Mouse (Mus musculus) monocyte, adult 59 days (primary cell): ENCODE results near the gene Nek9. TPM values are rescaled to one million over a fixed set of nuclear protein-coding genes. Genes with fewer than 3 reads are reported as not detected.

Source experiments
- total RNA-seq, 2 experiments: library from RNA; stranded (reverse); gene quantifications; one replicate each; pipeline ENCODE4 v1.2.4; 2023

Nek9 gene
- total RNA-seq: 10 to 100 TPM; 58.0 to 61.1 TPM

DNA sequence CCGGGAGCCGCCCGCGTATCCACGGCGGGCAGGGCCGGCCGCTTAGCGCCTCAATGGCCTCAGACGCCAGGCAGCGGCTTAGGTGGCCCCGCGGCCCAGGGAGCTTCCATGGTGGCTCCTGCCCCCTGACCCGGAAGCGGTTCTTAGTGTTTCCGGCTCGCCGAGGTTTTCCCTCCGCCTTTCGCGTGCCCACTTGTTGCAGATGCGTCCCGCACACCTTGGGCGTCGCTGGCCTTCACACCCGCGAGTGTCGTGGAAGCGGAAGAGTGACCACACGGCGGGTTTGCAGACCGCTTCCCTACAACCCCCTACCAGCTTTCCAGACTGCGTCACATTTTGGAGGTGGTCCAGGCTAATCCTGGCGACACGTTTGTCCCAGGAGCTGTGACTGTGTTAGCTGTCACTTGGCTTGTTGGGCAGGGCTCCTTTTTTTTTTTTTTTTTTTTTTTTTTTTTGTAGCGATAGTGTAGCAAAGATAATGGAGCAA is at the start of gene Nek9:
TSS of gene Nek9 (minus strand) at position 120 of the 487 bp plus-strand sequence.

DNA sequence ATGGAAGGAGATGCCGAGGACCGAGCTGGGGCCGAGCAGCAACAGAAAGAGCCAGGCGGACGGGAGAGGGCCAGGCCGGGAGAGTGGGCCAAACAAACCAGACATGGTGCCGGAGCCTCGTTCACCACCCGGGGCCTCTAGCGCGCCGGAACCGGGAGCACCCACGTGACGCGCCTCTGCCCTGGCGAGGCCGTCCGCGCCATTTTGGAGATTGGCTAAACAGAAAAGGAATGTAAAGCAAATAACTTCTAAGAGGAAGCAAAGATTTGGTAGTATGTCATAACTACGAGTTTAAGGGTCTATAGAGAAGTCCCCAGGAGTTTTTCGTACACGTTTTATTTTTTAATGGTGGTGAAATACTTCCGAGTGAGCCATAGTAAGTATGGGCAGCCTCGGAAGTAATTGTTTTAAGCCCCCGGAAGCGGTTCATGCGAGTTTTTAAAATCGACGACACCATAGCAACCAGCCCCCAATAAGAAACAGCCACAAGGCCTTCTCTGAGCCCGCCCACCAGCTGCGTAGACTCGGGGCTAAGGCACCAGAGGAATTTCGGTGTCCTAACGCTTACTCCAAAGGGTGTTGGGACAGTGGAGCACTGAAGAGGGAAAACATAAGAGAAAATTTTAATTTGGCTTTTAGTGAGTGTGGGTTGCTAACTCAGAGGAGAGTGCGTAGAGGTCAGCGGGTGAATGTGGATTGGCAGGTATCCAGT is 35.6 kb upstream of the Nek9 start, which contains the start of gene Tmed10:
TSS of gene Tmed10 (minus strand) at position 287 of the 712 bp plus-strand sequence.

DNA sequence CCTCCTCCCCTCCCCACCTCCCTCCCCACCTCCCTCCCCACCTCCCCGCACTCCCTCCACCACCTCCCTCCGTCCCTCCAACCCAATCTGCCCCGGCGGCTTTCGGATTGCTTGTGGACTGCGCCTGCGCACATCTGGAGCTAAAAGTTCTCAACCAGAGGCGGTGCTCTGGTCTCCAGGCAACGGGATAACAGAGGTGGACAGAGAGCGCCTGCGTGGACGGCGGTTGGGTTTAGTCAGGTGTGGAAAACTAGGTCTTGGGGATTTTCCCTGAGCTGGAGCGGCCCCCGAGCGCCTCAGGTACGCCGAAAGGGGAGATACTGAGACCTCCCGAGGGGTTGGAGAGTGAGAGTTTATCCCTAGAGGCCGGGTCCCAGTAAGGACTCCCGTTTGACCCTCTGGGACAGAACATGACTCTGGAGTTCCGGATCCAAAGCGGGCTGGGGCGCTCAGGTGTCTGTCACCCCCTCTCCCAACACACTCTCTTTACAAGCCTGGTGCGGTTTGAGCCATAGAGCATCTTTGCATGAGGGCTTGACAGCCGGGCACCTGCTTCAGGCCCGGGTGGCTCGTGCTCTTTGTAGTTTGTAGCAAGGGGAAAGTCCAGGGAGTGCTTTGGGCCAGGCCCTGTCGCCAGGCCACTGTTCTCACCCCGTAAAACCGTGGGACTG is 50.5 kb downstream of the Nek9 start, which contains the start of gene Zc2hc1c:
TSS of gene Zc2hc1c (plus strand) at position 106 of the 671 bp plus-strand sequence.

DNA sequence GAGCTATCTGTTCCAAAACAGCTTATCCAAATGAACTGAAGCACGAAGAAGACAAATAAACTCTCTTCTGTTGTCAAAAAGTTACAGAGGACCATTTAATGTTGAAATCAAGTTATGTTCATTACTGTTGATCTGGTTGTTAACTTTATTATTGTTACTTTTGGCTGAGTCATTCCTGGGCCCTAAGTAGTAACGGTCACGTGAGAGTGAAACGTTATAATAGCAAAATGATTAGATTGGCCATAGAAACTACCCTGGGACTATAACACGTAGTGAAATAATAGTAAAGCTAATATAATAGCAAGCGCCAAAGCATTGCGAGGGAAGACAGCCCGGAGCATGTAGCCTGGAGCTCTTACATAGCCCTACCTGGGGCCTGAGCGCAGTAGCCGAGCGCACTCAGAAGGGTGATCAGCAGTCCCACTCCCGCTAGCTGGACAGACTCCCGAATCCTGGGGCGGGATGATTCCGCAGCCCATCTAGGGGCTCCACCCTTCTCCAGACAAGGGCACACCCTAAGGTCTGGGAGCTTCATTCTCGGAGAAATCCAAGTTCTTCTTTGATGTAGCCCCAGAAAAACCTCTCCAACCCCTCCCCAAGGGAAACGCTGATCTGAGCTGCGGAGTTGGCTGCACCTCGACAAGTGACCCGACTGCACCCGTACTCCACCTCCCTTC is 51.2 kb downstream of the Nek9 start, which contains the start of gene Acyp1:
TSS of gene Acyp1 (minus strand) at position 630 of the 677 bp plus-strand sequence.

DNA sequence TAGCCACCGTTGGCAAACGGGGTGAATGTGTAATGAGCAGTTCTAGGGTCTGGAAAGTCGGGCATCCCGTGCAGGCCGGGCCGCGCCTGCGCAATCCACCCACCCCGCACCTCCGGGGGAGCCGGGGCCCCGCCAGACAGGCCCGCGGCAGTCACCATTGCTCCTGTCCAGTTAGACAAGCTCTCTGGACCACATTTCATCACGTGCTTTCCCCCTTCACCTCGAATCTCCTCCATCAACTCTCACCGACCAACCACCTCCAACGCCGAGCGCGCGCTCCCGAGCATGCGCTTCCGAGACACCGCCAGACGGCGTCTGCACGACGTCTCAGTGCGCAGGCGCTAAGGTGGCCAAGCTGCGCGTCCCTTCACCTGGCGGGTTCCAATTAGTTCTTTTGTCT is 68.8 kb downstream of the Nek9 start, which contains the start of gene Mlh3:
TSS of gene Mlh3 (minus strand) at position 281 of the 400 bp plus-strand sequence.

Other genes with a start within 250 kb of the Nek9 start
- gene Prox2, start 228.6 kb downstream of the Nek9 start, total RNA-seq: 1 to 10 TPM; 1.7 to 4.2 TPM
- gene Dlst, start 228.5 kb downstream of the Nek9 start, total RNA-seq: 100 to 1,000 TPM; 399 to 410 TPM
- not detected for gene Rps6kl1, start 188.1 kb downstream of the Nek9 start, total RNA-seq
- gene Pgf, start 161.6 kb downstream of the Nek9 start, total RNA-seq: 1 to 10 TPM in 1 of 2 experiments, under 1 TPM in 1; 0.60 to 1.3 TPM
- 100 to 1,000 TPM; 116 to 120 TPM for gene Eif2b2, start 119.9 kb downstream of the Nek9 start, total RNA-seq
- gene Mlh3, start 68.8 kb downstream of the Nek9 start, total RNA-seq: 10 to 100 TPM; 10.6 to 12.9 TPM
- 10 to 100 TPM; 10.5 to 14.9 TPM for gene Acyp1, start 50.9 kb downstream of the Nek9 start, total RNA-seq
- gene Zc2hc1c, start 50.8 kb downstream of the Nek9 start, total RNA-seq: under 1 TPM in 1 of 2 experiments, not detected in 1; 0.15 TPM
- 100 to 1,000 TPM; 281 to 296 TPM for gene Tmed10, start 35.5 kb upstream of the Nek9 start, total RNA-seq
- 1,000 to 10,000 TPM; 4,493 to 5,655 TPM for gene Fos, start 134.5 kb upstream of the Nek9 start, total RNA-seq